Mouse (Mus musculus) CH12.LX (cell line): ENCODE measurements around the gene Cd164l2. TPM values are rescaled to one million over a fixed set of nuclear protein-coding genes. Genes with fewer than 3 reads are reported as not detected.

Experiments
- DNase-seq: peaks from one replicate; pipeline ENCODE4 v3.0.0-alpha.2; 2013; ENCODE audit errors: extremely low read depth
- H3K27ac ChIP-seq: 2 replicates; pipeline ENCODE4 v1.5.1; 2012; ENCODE audit warnings: low read depth, mild to moderate bottlenecking, control low read depth, moderate library complexity; ENCODE audit not compliant: insufficient read depth
- H3K27me3 ChIP-seq: replicated peaks from 2 replicates; pipeline ENCODE3; 2012; ENCODE audit warnings: inconsistent platforms
- H3K36me3 ChIP-seq, 2 experiments: replicated peaks in 1 of 2; 2 replicates each; pipeline versions ENCODE3 to v1.6.1; 2012; ENCODE audit warnings: inconsistent platforms in 1 of 2, low read length in 1 of 2, mild to moderate bottlenecking in 1 of 2, mixed read lengths in 1 of 2, moderate library complexity in 1 of 2; ENCODE audit not compliant: control insufficient read depth in 1 of 2, insufficient read depth in 1 of 2
- H3K4me1 ChIP-seq, 2 experiments: 2 replicates each; pipeline ENCODE4 v1.6.1; 2012; ENCODE audit warnings: inconsistent platforms in 1 of 2, moderate library complexity in 1 of 2; ENCODE audit not compliant: insufficient read depth in 2 of 2, control insufficient read depth in 1 of 2
- H3K4me2 ChIP-seq: 2 replicates; pipeline ENCODE4 v1.6.1; 2012; ENCODE audit warnings: low read depth, mild to moderate bottlenecking, control low read depth; ENCODE audit not compliant: poor library complexity, insufficient read depth, severe bottlenecking
- H3K4me3 ChIP-seq, 3 experiments: fragments of 150-350 bp in 1 of 3; sonication (generic) in 1 of 3; replicated peaks in 1 of 3; 2 replicates each; pipeline versions ENCODE3 to v1.5.1; 2011 to 2012; ENCODE audit warnings: low read depth in 2 of 3, low read length in 2 of 3, mild to moderate bottlenecking in 2 of 3, moderate library complexity in 2 of 3, control low read depth in 1 of 3, improper control_type of control experiment in 1 of 3, inconsistent platforms in 1 of 3, mixed read lengths in 1 of 3; ENCODE audit not compliant: poor library complexity in 1 of 3
- H3K79me2 ChIP-seq: replicated peaks from 2 replicates; pipeline ENCODE4 v1.6.1; 2012; ENCODE audit warnings: mild to moderate bottlenecking, moderate library complexity; ENCODE audit not compliant: control insufficient read depth, poor library complexity, insufficient read depth, severe bottlenecking; ENCODE audit errors: extremely low read depth
- H3K9ac ChIP-seq: 2 replicates; pipeline ENCODE4 v1.6.1; 2012; ENCODE audit warnings: low read depth, mild to moderate bottlenecking, control low read depth, moderate library complexity; ENCODE audit not compliant: insufficient read depth
- H3K9me3 ChIP-seq: replicated peaks from 2 replicates; pipeline ENCODE3; 2012; ENCODE audit warnings: low read length, inconsistent platforms, mixed read lengths
- CHD1 ChIP-seq: IDR thresholded peaks from 2 replicates; pipeline ENCODE4 v1.6.1; 2012; ENCODE audit warnings: low read depth, low read length, improper control_type of control experiment, inconsistent platforms
- CHD2 ChIP-seq: IDR thresholded peaks from 2 replicates; pipeline ENCODE4 v1.6.1; 2011; ENCODE audit warnings: low read length, improper control_type of control experiment
- CTCF ChIP-seq, 2 experiments: IDR thresholded peaks in 1 of 2; conservative IDR thresholded peaks in 1 of 2; 2 replicates each; pipeline ENCODE4 v1.5.1; 2011 to 2012; ENCODE audit warnings: low read depth in 2 of 2, low read length in 2 of 2, improper control_type of control experiment in 1 of 2, inconsistent platforms in 1 of 2, mild to moderate bottlenecking in 1 of 2, moderate library complexity in 1 of 2
- EP300 ChIP-seq: IDR thresholded peaks from 2 replicates; pipeline ENCODE4 v1.6.1; 2011; ENCODE audit warnings: low read length, improper control_type of control experiment
- ETS1 ChIP-seq: conservative IDR thresholded peaks from 2 replicates; pipeline ENCODE4 v1.6.1; 2012; ENCODE audit warnings: low read depth, mild to moderate bottlenecking, inconsistent platforms, low read length, improper control_type of control experiment, moderate library complexity
- GABPA ChIP-seq: IDR thresholded peaks from 2 replicates; pipeline ENCODE4 v1.6.1; 2012; ENCODE audit warnings: low read depth, low read length, improper control_type of control experiment, inconsistent platforms; ENCODE audit not compliant: insufficient replicate concordance
- HCFC1 ChIP-seq: IDR thresholded peaks from 2 replicates; pipeline ENCODE4 v1.6.1; 2012; ENCODE audit warnings: low read depth, mild to moderate bottlenecking, inconsistent platforms, low read length, improper control_type of control experiment
- IRF4 ChIP-seq: IDR thresholded peaks from 2 replicates; pipeline ENCODE4 v1.6.1; 2014; ENCODE audit warnings: low read depth, mild to moderate bottlenecking, inconsistent platforms, low read length, improper control_type of control experiment
- JUN ChIP-seq: IDR thresholded peaks from 2 replicates; pipeline ENCODE4 v1.6.1; 2011; ENCODE audit warnings: low read depth, mild to moderate bottlenecking, low read length, improper control_type of control experiment, moderate library complexity; ENCODE audit not compliant: insufficient read depth
- MAFK ChIP-seq: IDR thresholded peaks from 2 replicates; pipeline ENCODE4 v1.6.1; 2011; ENCODE audit warnings: low read length, improper control_type of control experiment; ENCODE audit not compliant: insufficient replicate concordance
- MAX ChIP-seq: IDR thresholded peaks from 2 replicates; pipeline ENCODE4 v1.6.1; 2011; ENCODE audit warnings: low read length, improper control_type of control experiment
- POLR2A ChIP-seq: IDR thresholded peaks from 2 replicates; pipeline ENCODE4 v1.6.1; 2011; ENCODE audit warnings: low read depth, mild to moderate bottlenecking, improper control_type of control experiment, low read length
- SMC3 ChIP-seq: IDR thresholded peaks from 2 replicates; pipeline ENCODE4 v1.6.1; 2011; ENCODE audit warnings: low read depth, low read length, improper control_type of control experiment
- TCF12 ChIP-seq: IDR thresholded peaks from 2 replicates; pipeline ENCODE4 v1.6.1; 2014; ENCODE audit warnings: low read depth, mild to moderate bottlenecking, inconsistent platforms, low read length, improper control_type of control experiment
- USF2 ChIP-seq: conservative IDR thresholded peaks from 2 replicates; pipeline ENCODE4 v1.6.1; 2011; ENCODE audit warnings: low read depth, low read length, improper control_type of control experiment
- ZNF384 ChIP-seq: IDR thresholded peaks from 2 replicates; pipeline ENCODE4 v1.6.1; 2012; ENCODE audit warnings: low read depth, low read length, improper control_type of control experiment, inconsistent platforms
- dilution Hi-C: fragments of 300-500 bp; cut with MboI; formaldehyde crosslinking; loops from 2 replicates; pipeline ENCODE4 v1.14.3; 2020; ENCODE audit warnings: low sequenced_read_pairs; ENCODE audit not compliant: extremely low pct_unique_long_range_greater_than_20kb, extremely low pct_ligation_motif_present
- in situ Hi-C: fragments of 300-500 bp; cut with MboI; formaldehyde crosslinking; loops from 3 replicates; pipeline ENCODE4 v1.14.3; 2019; ENCODE audit warnings: low sequenced_read_pairs, low pct_ligation_motif_present, low pct_unique_long_range_greater_than_20kb, mixed read lengths
- polyA plus RNA-seq: library from polyadenylated mRNA; unstranded; fragments of >175 nt; gene quantifications from 2 replicates; pipeline ENCODE4 v1.2.1, GENCODE M21; 2012; ENCODE audit warnings: low read depth; ENCODE audit not compliant: insufficient read length
- total RNA-seq, 2 experiments: library from RNA; depleted of rRNA; stranded (reverse); fragments of 300-350 nt in 1 of 2; fragments of >200 nt in 1 of 2; gene quantifications; 2 replicates each; pipeline ENCODE4 v1.2.3; 2012 to 2014

The Cd164l2 gene
- total and polyA plus RNA-seq, 3 experiments = not detected

GRCm38 (mm10) chr4:133252089-133252488 lies 40.2 kb downstream of the Cd164l2 start:
- peaks cover 0 to 34% of the 10 kb centered on the region in 2 experiments for H3K36me3 ChIP-seq
- dilution Hi-C loops = no loop called here

GRCm38 (mm10) chr4:133253412-133253811 lies 41.5 kb downstream of the Cd164l2 start:
- Histone ChIP-seq H3K79me2 (no peaks in the 10 kb centered on the region), H3K36me3 (peaks cover 0 to 44% of the 10 kb centered on the region in 2 experiments), H3K9ac (no peak overlapping the region), H3K9me3 (no peaks in the 10 kb centered on the region), H3K4me3 (no peak overlapping the region), H3K27ac (no peak overlapping the region), H3K27me3 (no peaks in the 10 kb centered on the region), H3K4me2 (no peak overlapping the region), H3K4me1 (peaks cover 0 to 10% of the 10 kb centered on the region in 2 experiments; a peak in 2 of 4 replicates)
- no peak for DNase-seq
- no peak for TF ChIP-seq JUN
- no peak for TF ChIP-seq USF2
- TF ChIP-seq TCF12 = no peak
- TF ChIP-seq ETS1 = no peak
- TF ChIP-seq IRF4 = no peak
- TF ChIP-seq POLR2A = no peak
- no peak for TF ChIP-seq ZNF384
- no peak for TF ChIP-seq HCFC1
- no peak for TF ChIP-seq CHD1
- no peak for TF ChIP-seq MAX
- dilution Hi-C loops = no loop called here
- in situ Hi-C loops = no loop called here

More at GRCm38 (mm10) chr4:133252089-133252488, 40.2 kb downstream of the Cd164l2 start:
- H3K27me3 ChIP-seq = peaks cover 11% of the 10 kb centered on the region
- H3K4me3 ChIP-seq = no peak overlapping the region
- peaks cover 0 to 10% of the 10 kb centered on the region in 2 experiments; a peak in 2 of 4 replicates for H3K4me1 ChIP-seq
- TF ChIP-seq CTCF (conservative IDR thresholded peaks at IDR 0.05 in 1 of 2, IDR thresholded peaks at IDR 0.05 in 1 of 2; ENCODE audit: low read depth in 2 of 2, low read length in 2 of 2) = peak in 1 of 2 experiments; percentile 56; a peak in 2 of 4 replicates
- TF ChIP-seq POLR2A = no peak
- TF ChIP-seq SMC3 = peak; percentile 52
- no peak overlapping the region for H3K4me2 ChIP-seq
- H3K9ac ChIP-seq = no peak overlapping the region
- DNase-seq = no peak
- H3K9me3 ChIP-seq = no peaks in the 10 kb centered on the region
- no peaks in the 10 kb centered on the region for H3K79me2 ChIP-seq
- H3K27ac ChIP-seq = no peak overlapping the region
- in situ Hi-C loops = no loop called here

- H3K79me2 ChIP-seq = no peaks in the 10 kb centered on the region
- no peaks in the 10 kb centered on the region for H3K9me3 ChIP-seq
- peaks cover 0 to 61% of the 10 kb centered on the region in 2 experiments for H3K36me3 ChIP-seq
- dilution Hi-C loops = no loop called here
- TF ChIP-seq GABPA (no peak), CHD1 (no peak), EP300 (no peak), MAFK (no peak), USF2 (no peak), CTCF (conservative IDR thresholded peaks at IDR 0.05 in 1 of 2, IDR thresholded peaks at IDR 0.05 in 1 of 2; ENCODE audit: low read depth in 2 of 2, low read length in 2 of 2) (no peak), CHD2 (no peak)
- no peak for DNase-seq
- no peak overlapping the region for H3K9ac ChIP-seq
- in situ Hi-C loops = no loop called here
- no peaks in the 10 kb centered on the region for H3K27me3 ChIP-seq
- H3K4me2 ChIP-seq = no peak overlapping the region
- H3K4me1 ChIP-seq = peaks cover 0 to 10% of the 10 kb centered on the region in 2 experiments; a peak in 2 of 4 replicates
- H3K27ac ChIP-seq = no peak overlapping the region
- no peak overlapping the region for H3K4me3 ChIP-seq
These were observed 43.5 kb downstream of the Cd164l2 start for GRCm38 (mm10) chr4:133255392-133255791.
